Mouse (Mus musculus) cerebral cortex, adult 2 months (tissue): ENCODE measurements around the gene Perm1.

ENCODE experiments used
- WGBS: fragments of 180-500 bp; shearing (Covaris S2); methylation state at CpG from one replicate; pipeline ENCODE4 v1.1.7; 2018; 5-methylcytosine and 5-hydroxymethylcytosine counted together

The Perm1 gene

DNA sequence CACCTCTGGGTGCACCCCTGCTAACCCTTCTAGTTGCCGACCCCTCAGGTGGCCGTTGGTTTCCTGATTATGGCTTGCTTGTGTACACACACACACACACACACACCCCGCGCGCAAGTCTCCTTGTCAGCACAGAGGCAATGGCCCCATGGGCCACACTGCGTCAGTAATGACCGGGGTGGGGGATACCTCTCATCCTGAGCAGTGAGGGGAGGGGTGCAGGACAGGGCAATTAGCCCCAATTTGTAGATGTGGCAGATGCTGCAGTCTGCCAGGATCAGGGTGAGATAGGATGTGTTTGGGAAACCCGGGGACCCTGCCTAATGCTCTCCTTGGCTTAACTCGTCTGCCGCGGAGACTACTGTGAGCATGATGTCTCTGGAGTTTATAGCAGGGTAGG lies 33.9 kb downstream of the Perm1 start:
- 66% methylated on average over 11 of the region's 11 CpGs for WGBS

DNA sequence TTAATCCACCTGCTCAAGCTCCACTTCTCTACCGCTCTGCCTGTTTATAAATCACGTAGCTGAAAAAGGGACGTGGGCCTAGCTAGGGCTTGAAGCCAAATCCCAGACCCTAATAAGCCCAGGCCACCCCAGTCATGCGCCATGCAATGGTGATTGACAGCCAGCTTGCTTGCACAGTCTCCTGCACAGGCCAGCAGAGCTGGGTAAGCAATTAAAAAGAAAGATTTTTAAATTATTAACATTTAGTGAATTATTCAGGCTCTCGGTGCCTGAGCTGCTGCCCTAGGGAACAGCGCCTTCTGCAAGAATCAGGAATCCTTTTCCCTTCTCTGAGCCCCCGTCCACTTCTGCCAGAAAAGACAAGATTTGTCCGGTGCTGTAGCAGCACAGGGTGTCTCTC lies 35.4 kb downstream of the Perm1 start:
- WGBS: 70% methylated on average over 8 of the region's 8 CpGs

DNA sequence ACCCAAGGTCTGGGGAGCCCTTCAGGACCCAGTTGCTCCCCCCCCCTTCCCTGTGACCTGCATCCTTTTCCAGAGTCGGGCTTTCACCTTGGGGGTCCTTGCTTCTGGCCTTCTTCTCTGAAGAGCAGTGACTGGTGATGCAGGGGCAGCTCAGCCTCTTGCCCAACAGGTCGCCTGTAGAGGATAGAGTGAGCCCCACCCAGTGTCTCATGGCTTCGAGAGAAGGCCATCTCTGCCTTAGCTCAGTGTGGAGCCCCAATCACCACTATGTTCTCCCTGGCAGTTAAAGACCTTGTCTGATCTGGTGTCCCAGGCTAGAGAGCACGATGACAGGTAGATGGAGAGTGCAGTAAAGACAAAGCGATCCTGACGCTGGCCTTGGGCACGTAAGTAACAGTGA lies 36.5 kb downstream of the Perm1 start:
- 63% methylated on average over 7 of the region's 7 CpGs for WGBS

DNA sequence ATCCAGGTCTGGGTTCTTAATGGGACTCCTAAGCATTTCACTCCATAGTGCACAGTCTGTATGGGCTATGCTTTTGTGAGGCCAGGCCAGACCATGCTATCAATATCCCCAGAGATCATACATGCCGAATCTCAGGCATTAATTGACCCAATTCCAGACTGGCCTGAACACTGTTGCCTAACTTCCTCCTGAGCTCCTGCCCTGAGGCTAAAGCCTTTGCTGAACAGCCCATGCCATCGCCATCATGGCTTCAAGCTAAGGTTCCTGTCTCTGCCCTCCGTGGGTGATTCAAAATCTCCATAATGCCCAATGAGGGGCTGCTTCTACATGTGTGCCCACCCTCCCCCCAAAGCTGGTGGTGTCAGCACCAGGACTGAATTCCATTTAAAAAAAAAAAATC lies 37.0 kb downstream of the Perm1 start:
- 57% methylated on average over 3 of the region's 3 CpGs for WGBS

DNA sequence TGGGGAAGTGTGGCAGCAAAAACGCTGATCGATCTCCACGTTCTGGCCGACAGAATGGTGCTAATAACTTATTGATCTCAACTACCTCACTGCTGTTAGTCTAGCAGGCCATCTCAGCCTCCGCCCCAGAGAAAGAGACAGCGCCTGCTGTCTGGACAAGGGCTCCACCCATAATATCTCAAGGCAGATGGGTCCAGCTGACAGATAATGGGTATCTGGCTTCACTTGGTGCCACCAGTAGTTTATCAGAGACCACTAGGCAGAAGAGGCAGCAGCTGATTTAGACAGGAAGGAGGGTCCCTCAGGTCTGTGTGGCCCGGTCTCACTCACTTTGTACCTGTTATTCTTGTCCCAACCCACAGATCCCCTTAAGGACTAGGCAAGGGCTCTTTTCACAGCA lies 37.4 kb downstream of the Perm1 start:
- 66% methylated on average over 7 of the region's 7 CpGs for WGBS

DNA sequence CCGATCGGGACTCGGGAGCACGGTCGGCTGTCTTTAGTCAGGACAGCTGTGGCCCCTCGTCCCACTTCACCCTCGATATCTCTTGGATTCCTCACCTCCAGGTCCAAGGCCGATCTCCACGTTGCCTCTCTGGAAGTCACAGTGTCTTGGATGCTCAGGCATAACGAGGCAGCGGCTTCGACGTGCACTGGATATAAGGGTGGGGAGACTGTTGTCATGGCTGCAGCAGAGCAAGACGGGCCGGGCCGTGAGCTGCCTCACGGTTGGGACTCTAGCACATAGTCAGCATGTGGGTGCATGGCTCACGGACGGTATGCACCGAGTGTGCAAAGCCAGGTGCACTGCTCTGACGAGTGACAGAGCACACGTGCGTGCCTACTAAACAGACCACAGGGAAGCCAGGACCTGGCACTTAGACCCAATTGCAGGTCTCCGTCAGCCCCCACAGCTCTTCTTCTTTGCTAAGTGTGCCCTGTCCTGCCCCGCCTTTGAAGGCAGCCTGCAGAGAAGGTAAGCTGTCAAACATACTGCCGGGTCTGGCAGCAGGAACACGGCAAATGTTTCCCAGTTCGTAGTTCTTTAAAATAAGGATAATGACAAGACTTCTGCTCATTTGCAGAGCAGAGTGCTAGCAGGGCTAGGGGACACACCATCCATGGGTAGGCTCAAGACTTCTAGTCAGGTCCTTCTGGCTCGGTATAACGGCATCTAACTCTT lies 38.9 kb downstream of the Perm1 start:
- WGBS: 12% methylated on average over 30 of the region's 30 CpGs

DNA sequence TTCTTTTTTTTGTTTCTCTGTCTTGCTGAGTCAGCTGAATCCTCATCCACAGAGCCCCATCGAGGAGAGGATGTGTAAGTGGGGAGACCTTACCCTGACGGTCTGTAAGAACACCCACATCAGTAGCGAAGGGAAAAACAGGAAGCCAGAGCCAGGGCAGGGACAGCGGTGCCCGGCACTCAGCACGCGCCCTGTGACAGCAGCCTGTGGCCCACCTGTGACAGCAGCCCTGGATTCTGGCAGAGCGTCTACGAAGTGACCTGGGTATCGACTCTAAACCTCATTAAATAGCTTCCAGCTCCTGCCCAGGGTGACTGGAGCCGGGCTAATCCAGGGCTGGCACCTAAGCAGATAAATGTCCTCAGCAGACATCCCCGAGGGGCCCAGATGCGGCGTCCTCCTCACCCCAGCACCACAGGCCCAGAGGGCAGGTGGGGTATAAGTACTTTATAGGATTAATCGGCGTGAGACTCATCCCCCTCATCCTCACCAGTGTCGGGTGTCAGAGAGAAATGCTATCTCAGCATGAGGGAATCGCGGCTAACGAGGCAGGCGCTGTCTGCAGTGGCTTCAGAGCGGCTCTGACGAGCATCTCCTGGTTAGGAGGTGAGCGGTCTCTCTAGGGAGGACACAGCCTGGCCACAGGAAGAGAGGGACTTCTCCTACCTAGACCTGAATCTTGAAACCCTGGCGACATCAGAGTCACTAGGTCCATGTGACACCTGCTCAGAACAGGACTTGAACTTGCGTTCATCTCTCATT lies 39.6 kb downstream of the Perm1 start, which contains the start of gene Samd11:
TSS of gene Samd11 (minus strand) at position 580 of the 762 bp plus-strand sequence.
- WGBS: 49% methylated on average over 26 of the region's 26 CpGs
